ENCODE assay signal across 8 mouse cellular contexts in the genomic region with DNA sequence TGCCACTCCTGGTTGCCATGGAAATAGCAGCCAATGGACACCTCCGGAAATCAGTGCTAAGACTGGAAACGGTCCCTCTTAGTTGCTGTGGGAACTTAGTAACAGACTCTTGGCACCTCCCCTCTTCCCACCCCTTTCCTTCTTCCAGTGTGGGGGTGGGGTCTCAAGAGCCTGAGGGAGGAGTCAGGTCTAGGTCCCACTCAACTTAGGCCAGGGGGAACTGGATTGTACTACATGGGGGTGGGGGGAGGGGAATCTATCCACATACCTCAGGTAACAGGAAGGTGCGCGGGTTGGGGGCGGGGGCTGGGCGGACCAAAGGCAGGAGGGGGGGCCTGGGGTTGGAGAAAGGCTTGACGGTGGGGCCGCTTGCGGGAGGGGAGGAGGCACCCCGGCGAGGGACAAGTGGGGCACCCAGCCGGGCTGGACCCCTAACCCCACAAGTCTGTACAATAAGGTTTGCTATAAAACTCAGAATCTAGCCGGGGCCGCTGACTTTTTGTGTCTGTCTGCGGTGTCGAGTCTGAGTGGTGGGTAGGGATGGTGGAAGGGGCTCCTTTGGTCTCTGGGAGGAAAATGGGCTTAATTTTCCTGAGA. TPM values are rescaled to one million over a fixed set of nuclear protein-coding genes. Genes with fewer than 3 reads are reported as not detected.
DNase-seq lines count a peak whose midpoint lies in the region; ATAC-seq and TF ChIP-seq lines count a peak whose summit lies in the region.

No protein-coding gene starts in this region.

- peak; percentile 93 for ATAC-seq in embryonic facial prominence, embryonic 15.5 days (ENCODE audit: insufficient number of reproducible peaks, low FRiP score, low TSS enrichment, low read depth)
- peak; percentile 83 for ATAC-seq in heart, embryonic 12.5 days (ENCODE audit: insufficient number of reproducible peaks, low FRiP score)
- ATAC-seq in kidney, embryonic 16.5 days (ENCODE audit: low FRiP score, low TSS enrichment): peak; percentile 92
- ATAC-seq in monocyte, adult 5-6 weeks (replicated peaks; ENCODE audit: insufficient number of reproducible peaks, low FRiP score, low TSS enrichment, poor library complexity, severe bottlenecking): peak; percentile 77
- ATAC-seq in stomach, embryonic 15.5 days (ENCODE audit: insufficient read depth, low FRiP score, low read depth): peak; percentile 83

- peaks cover 15% of the 10 kb centered on the region for H3K4me1 ChIP-seq in bone marrow macrophage, adult 2 months (ENCODE audit: control insufficient read depth, insufficient read depth, low read length)
- peaks cover 38% of the 10 kb centered on the region for H3K4me1 ChIP-seq in embryonic facial prominence, embryonic 15.5 days
- peaks cover 24% of the 10 kb centered on the region for H3K4me1 ChIP-seq in heart, embryonic 12.5 days (replicated peaks)
- H3K4me1 ChIP-seq in kidney, embryonic 16.5 days (ENCODE audit: insufficient read depth, low read length): peaks cover 18% of the 10 kb centered on the region
- peaks cover 12% of the 10 kb centered on the region for H3K4me1 ChIP-seq in liver, adult 2 months (ENCODE audit: control insufficient read depth, insufficient read depth, low read length)
- peaks cover 22% of the 10 kb centered on the region for H3K4me1 ChIP-seq in stomach, embryonic 15.5 days

- no peak for TF ChIP-seq CTCF in bone marrow macrophage, adult 2 months (IDR thresholded peaks at IDR 0.05; ENCODE audit: low read depth, low read length)
- no peak for TF ChIP-seq CTCF in liver, adult 2 months (IDR thresholded peaks at IDR 0.05; ENCODE audit: low read depth, low read length)

- no peaks in the 10 kb centered on the region for H3K27me3 ChIP-seq in embryonic facial prominence, embryonic 15.5 days
- peaks cover 3% of the 10 kb centered on the region; the same call in 1 of the 2 replicates for H3K27me3 ChIP-seq in heart, embryonic 12.5 days (replicated peaks)
- no peaks in the 10 kb centered on the region for H3K27me3 ChIP-seq in kidney, embryonic 16.5 days (ENCODE audit: insufficient read depth, low read length)
- H3K27me3 ChIP-seq in liver, adult 2 months (ENCODE audit: control insufficient read depth, insufficient read depth, low read length): no peaks in the 10 kb centered on the region
- no peaks in the 10 kb centered on the region for H3K27me3 ChIP-seq in stomach, embryonic 15.5 days (replicated peaks)

- DNase-seq in CD4-positive helper T cell, adult 2 months (ENCODE audit: low read depth, low spot score): peak; percentile 86
- peak; percentile 98 for DNase-seq in liver, adult 2 months (ENCODE audit: extremely low read depth, low read depth, low spot score)

- TF ChIP-seq POLR2A in bone marrow macrophage, adult 2 months (IDR thresholded peaks at IDR 0.05; ENCODE audit: borderline replicate concordance, low read depth, low read length): no peak
- TF ChIP-seq POLR2A in liver, adult 2 months (IDR thresholded peaks at IDR 0.05; ENCODE audit: extremely low read depth, insufficient read depth, low read length): no peak

- peak overlapping the region; percentile 93 for H3K9ac ChIP-seq in embryonic facial prominence, embryonic 15.5 days
- H3K9ac ChIP-seq in heart, embryonic 12.5 days: peak overlapping the region; percentile 88
- H3K9ac ChIP-seq in kidney, embryonic 16.5 days (replicated peaks; ENCODE audit: low read length): peak overlapping the region; percentile 90
- peak overlapping the region; percentile 63 for H3K9ac ChIP-seq in liver, adult 2 months (ENCODE audit: low read depth, low read length)
- peak overlapping the region; percentile 67; the same call in 1 of the 2 replicates for H3K9ac ChIP-seq in stomach, embryonic 15.5 days

- peak overlapping the region; percentile 84 for H3K27ac ChIP-seq in bone marrow macrophage, adult 2 months (ENCODE audit: insufficient read depth, low read depth, low read length)
- peak overlapping the region; percentile 95 for H3K27ac ChIP-seq in embryonic facial prominence, embryonic 15.5 days (replicated peaks)
- peak overlapping the region; percentile 82 for H3K27ac ChIP-seq in heart, embryonic 12.5 days (ENCODE audit: poor library complexity, severe bottlenecking)
- peak overlapping the region; percentile 95 for H3K27ac ChIP-seq in kidney, embryonic 16.5 days (ENCODE audit: low read length)
- peak overlapping the region; percentile 84 for H3K27ac ChIP-seq in liver, adult 2 months (replicated peaks; ENCODE audit: insufficient read depth, low read depth, low read length)
- H3K27ac ChIP-seq in stomach, embryonic 15.5 days: peak overlapping the region; percentile 97

- H3K36me3 ChIP-seq in embryonic facial prominence, embryonic 15.5 days: peaks cover 38% of the 10 kb centered on the region
- H3K36me3 ChIP-seq in heart, embryonic 12.5 days: peaks cover 38% of the 10 kb centered on the region
- H3K36me3 ChIP-seq in kidney, embryonic 16.5 days (ENCODE audit: insufficient read depth, low read length): peaks cover 35% of the 10 kb centered on the region
- no peaks in the 10 kb centered on the region for H3K36me3 ChIP-seq in liver, adult 2 months (ENCODE audit: control insufficient read depth, insufficient read depth, low read length)
- peaks cover 27% of the 10 kb centered on the region for H3K36me3 ChIP-seq in stomach, embryonic 15.5 days

- no peaks in the 10 kb centered on the region; the same call in 1 of the 2 replicates for H3K79me2 ChIP-seq in liver, adult 2 months (ENCODE audit: control insufficient read depth, insufficient read depth, low read length)

- H3K4me2 ChIP-seq in embryonic facial prominence, embryonic 15.5 days (replicated peaks): peak overlapping the region; percentile 89
- peak overlapping the region; percentile 94 for H3K4me2 ChIP-seq in heart, embryonic 12.5 days
- H3K4me2 ChIP-seq in kidney, embryonic 16.5 days (replicated peaks; ENCODE audit: low read depth, low read length): peak overlapping the region; percentile 88
- H3K4me2 ChIP-seq in stomach, embryonic 15.5 days: peak overlapping the region; percentile 80

- H3K4me3 ChIP-seq in bone marrow macrophage, adult 2 months (ENCODE audit: insufficient read depth, low read length): peak overlapping the region; percentile 99
- H3K4me3 ChIP-seq in embryonic facial prominence, embryonic 15.5 days (replicated peaks): peak overlapping the region; percentile 79
- peak overlapping the region; percentile 75 for H3K4me3 ChIP-seq in heart, embryonic 12.5 days
- H3K4me3 ChIP-seq in kidney, embryonic 16.5 days (ENCODE audit: low read length): peak overlapping the region; percentile 75
- peak overlapping the region; percentile 96 for H3K4me3 ChIP-seq in liver, adult 2 months (ENCODE audit: insufficient read depth, low read depth, low read length)
- peak overlapping the region; percentile 67 for H3K4me3 ChIP-seq in stomach, embryonic 15.5 days (replicated peaks)

- WGBS in embryonic facial prominence, embryonic 15.5 days: under 1% methylated on average over 16 of the region's 16 CpGs
- 2% methylated on average over 16 of the region's 16 CpGs for WGBS in heart, embryonic 12.5 days
- WGBS in kidney, embryonic 16.5 days: under 1% methylated on average over 15 of the region's 16 CpGs
- WGBS in liver, adult 2 months: 1% methylated on average over 16 of the region's 16 CpGs
- WGBS in stomach, embryonic 15.5 days: under 1% methylated on average over 16 of the region's 16 CpGs

- no peaks in the 10 kb centered on the region for H3K9me3 ChIP-seq in embryonic facial prominence, embryonic 15.5 days (replicated peaks)
- H3K9me3 ChIP-seq in heart, embryonic 12.5 days (replicated peaks): no peaks in the 10 kb centered on the region
- no peaks in the 10 kb centered on the region for H3K9me3 ChIP-seq in kidney, embryonic 16.5 days (ENCODE audit: low read length)
- H3K9me3 ChIP-seq in stomach, embryonic 15.5 days: no peaks in the 10 kb centered on the region

RNA-seq across cellular contexts. Expression of gene Orai3, which starts 0.5 kb away (rescaled TPM):
- 44.2 and 45.8 TPM in 2 replicates for polyA plus RNA-seq in bone marrow macrophage, adult 2 months (2012; ENCODE audit: insufficient read depth, insufficient read length, missing spikeins)
- 27.6 and 28.1 TPM in 2 replicates for polyA plus RNA-seq in embryonic facial prominence, embryonic 15.5 days (2015; fragmentation: Nextera tagmentation; extraction: Ambion mirVana)
- polyA plus RNA-seq in heart, embryonic 12.5 days (2016; fragmentation: Nextera tagmentation; extraction: Ambion mirVana): 13.3 and 14.6 TPM in 2 replicates
- 31.2 and 34.8 TPM in 2 replicates for polyA plus RNA-seq in kidney, embryonic 16.5 days (2015; fragmentation: Nextera tagmentation; extraction: Ambion mirVana)
- total RNA-seq in liver, adult 2 months (2014; rRNA removed): 10.2 and 14.7 TPM in 2 replicates
- polyA plus RNA-seq in liver, adult 2 months (2012; rRNA removed): 21.1 and 26.6 TPM in 2 replicates
- total RNA-seq in monocyte, adult 5-6 weeks (2017): 31.9 to 44.5 TPM (median 35.2 TPM) in 3 replicates
- 29.2 and 29.6 TPM in 2 replicates for polyA plus RNA-seq in stomach, embryonic 15.5 days (2015; fragmentation: Nextera tagmentation; extraction: Ambion mirVana)

RNA-seq across cellular contexts. Expression of gene Setd1a, which starts 7.4 kb away (rescaled TPM):
- polyA plus RNA-seq in bone marrow macrophage, adult 2 months (2012; ENCODE audit: insufficient read depth, insufficient read length, missing spikeins): 28.2 and 30.1 TPM in 2 replicates
- 26.3 and 27.0 TPM in 2 replicates for polyA plus RNA-seq in embryonic facial prominence, embryonic 15.5 days (2015; fragmentation: Nextera tagmentation; extraction: Ambion mirVana)
- 12.1 and 14.6 TPM in 2 replicates for polyA plus RNA-seq in heart, embryonic 12.5 days (2016; fragmentation: Nextera tagmentation; extraction: Ambion mirVana)
- 18.9 and 19.4 TPM in 2 replicates for polyA plus RNA-seq in kidney, embryonic 16.5 days (2015; fragmentation: Nextera tagmentation; extraction: Ambion mirVana)
- total RNA-seq in liver, adult 2 months (2014; rRNA removed): 2.6 and 5.4 TPM in 2 replicates
- 5.5 and 7.8 TPM in 2 replicates for polyA plus RNA-seq in liver, adult 2 months (2012; rRNA removed)
- 5.2 to 14.9 TPM (median 7.7 TPM) in 3 replicates for total RNA-seq in monocyte, adult 5-6 weeks (2017)
- polyA plus RNA-seq in stomach, embryonic 15.5 days (2015; fragmentation: Nextera tagmentation; extraction: Ambion mirVana): 21.1 and 25.0 TPM in 2 replicates

RNA-seq across cellular contexts. Expression of gene Gm49388, which starts 16.3 kb away (rescaled TPM):
- not detected in 2 replicates for polyA plus RNA-seq in bone marrow macrophage, adult 2 months (2012; ENCODE audit: insufficient read depth, insufficient read length, missing spikeins)
- polyA plus RNA-seq in embryonic facial prominence, embryonic 15.5 days (2015; fragmentation: Nextera tagmentation; extraction: Ambion mirVana): not detected in 2 replicates
- not detected in 2 replicates for polyA plus RNA-seq in heart, embryonic 12.5 days (2016; fragmentation: Nextera tagmentation; extraction: Ambion mirVana)
- not detected in 2 replicates for polyA plus RNA-seq in kidney, embryonic 16.5 days (2015; fragmentation: Nextera tagmentation; extraction: Ambion mirVana)
- total RNA-seq in liver, adult 2 months (2014; rRNA removed): not detected in 2 replicates
- not detected in 2 replicates for polyA plus RNA-seq in liver, adult 2 months (2012; rRNA removed)
- total RNA-seq in monocyte, adult 5-6 weeks (2017): 0.87 to 3.2 TPM (median 2.2 TPM) in 3 replicates
- polyA plus RNA-seq in stomach, embryonic 15.5 days (2015; fragmentation: Nextera tagmentation; extraction: Ambion mirVana): not detected in 2 replicates

RNA-seq across cellular contexts. Expression of gene Fbxl19, which starts 24.8 kb away (rescaled TPM):
- 11.9 and 16.5 TPM in 2 replicates for polyA plus RNA-seq in bone marrow macrophage, adult 2 months (2012; ENCODE audit: insufficient read depth, insufficient read length, missing spikeins)
- polyA plus RNA-seq in embryonic facial prominence, embryonic 15.5 days (2015; fragmentation: Nextera tagmentation; extraction: Ambion mirVana): 5.2 and 5.7 TPM in 2 replicates
- polyA plus RNA-seq in heart, embryonic 12.5 days (2016; fragmentation: Nextera tagmentation; extraction: Ambion mirVana): 3.4 and 3.7 TPM in 2 replicates
- polyA plus RNA-seq in kidney, embryonic 16.5 days (2015; fragmentation: Nextera tagmentation; extraction: Ambion mirVana): 5.4 TPM in 2 replicates
- 1.9 and 2.4 TPM in 2 replicates for total RNA-seq in liver, adult 2 months (2014; rRNA removed)
- 3.9 and 4.7 TPM in 2 replicates for polyA plus RNA-seq in liver, adult 2 months (2012; rRNA removed)
- 2.1 to 8.5 TPM (median 3.1 TPM) in 3 replicates for total RNA-seq in monocyte, adult 5-6 weeks (2017)
- 3.8 and 4.8 TPM in 2 replicates for polyA plus RNA-seq in stomach, embryonic 15.5 days (2015; fragmentation: Nextera tagmentation; extraction: Ambion mirVana)

RNA-seq across cellular contexts. Expression of gene Hsd3b7, which starts 31.3 kb away (rescaled TPM):
- polyA plus RNA-seq in bone marrow macrophage, adult 2 months (2012; ENCODE audit: insufficient read depth, insufficient read length, missing spikeins): 43.4 and 47.9 TPM in 2 replicates
- 24.8 and 25.2 TPM in 2 replicates for polyA plus RNA-seq in embryonic facial prominence, embryonic 15.5 days (2015; fragmentation: Nextera tagmentation; extraction: Ambion mirVana)
- polyA plus RNA-seq in heart, embryonic 12.5 days (2016; fragmentation: Nextera tagmentation; extraction: Ambion mirVana): 19.0 and 21.1 TPM in 2 replicates
- polyA plus RNA-seq in kidney, embryonic 16.5 days (2015; fragmentation: Nextera tagmentation; extraction: Ambion mirVana): 28.2 and 33.2 TPM in 2 replicates
- 458 and 477 TPM in 2 replicates for total RNA-seq in liver, adult 2 months (2014; rRNA removed)
- 1,150 and 1,162 TPM in 2 replicates for polyA plus RNA-seq in liver, adult 2 months (2012; rRNA removed)
- 8.6 to 11.1 TPM (median 9.4 TPM) in 3 replicates for total RNA-seq in monocyte, adult 5-6 weeks (2017)
- polyA plus RNA-seq in stomach, embryonic 15.5 days (2015; fragmentation: Nextera tagmentation; extraction: Ambion mirVana): 27.4 and 31.8 TPM in 2 replicates

Comparison
In these comparisons a context has a peak if more than half of its experiments do, and no peak if none do; other contexts are left out.
1. Peak in every context shown above with its lines: DNase-seq, ATAC-seq, H3K4me3 ChIP-seq and H3K27ac ChIP-seq.